Mouse (Mus musculus) ovary, postnatal 14 days (tissue): ENCODE results near the gene Pkdrej.
"Not testable (repeated sequence)": the region's sequence is repeated elsewhere in the genome, so short reads cannot be mapped to it uniquely, and the experiment has no call there.

Source experiments
- DNase-seq: peaks from one replicate; pipeline ENCODE4 v3.0.0; 2022; ENCODE audit warnings: low spot score

Pkdrej gene

GRCm38 (mm10) chr15:85809091-85809490, 12.4 kb downstream of the Pkdrej start:
- no peak for DNase-seq

GRCm38 (mm10) chr15:85808434-85808833, 13.1 kb downstream of the Pkdrej start:
- no peak for DNase-seq

GRCm38 (mm10) chr15:85808031-85808430, 13.5 kb downstream of the Pkdrej start:
- no peak for DNase-seq

- DNase-seq: no peak
Observed at GRCm38 (mm10) chr15:85807404-85807803, 14.1 kb downstream of the Pkdrej start.

GRCm38 (mm10) chr15:85806886-85807285, 14.6 kb downstream of the Pkdrej start:
- no peak for DNase-seq

GRCm38 (mm10) chr15:85802931-85803330, 18.6 kb downstream of the Pkdrej start:
- DNase-seq: no peak

GRCm38 (mm10) chr15:85798676-85799075, 22.9 kb downstream of the Pkdrej start:
- DNase-seq: no peak

GRCm38 (mm10) chr15:85795516-85795915, 26.0 kb downstream of the Pkdrej start:
- no peak for DNase-seq

- no peak for DNase-seq
Observed at GRCm38 (mm10) chr15:85792819-85793218, 28.7 kb downstream of the Pkdrej start.

GRCm38 (mm10) chr15:85791449-85791848, 30.1 kb downstream of the Pkdrej start:
- no peak for DNase-seq

GRCm38 (mm10) chr15:85788633-85789032, 32.9 kb downstream of the Pkdrej start:
- no peak for DNase-seq

GRCm38 (mm10) chr15:85788051-85788450, 33.5 kb downstream of the Pkdrej start:
- no peak for DNase-seq

- DNase-seq: no peak
Observed at GRCm38 (mm10) chr15:85787482-85787881, 34.1 kb downstream of the Pkdrej start.

- DNase-seq: no peak
Observed at GRCm38 (mm10) chr15:85786711-85787110, 34.8 kb downstream of the Pkdrej start.

- no peak for DNase-seq
Observed at GRCm38 (mm10) chr15:85784341-85784740, 37.2 kb downstream of the Pkdrej start.

- no peak for DNase-seq
Observed at GRCm38 (mm10) chr15:85783146-85783545, 38.4 kb downstream of the Pkdrej start.

- DNase-seq: not testable (repeated sequence)
Observed at GRCm38 (mm10) chr15:85778891-85779290, 42.6 kb downstream of the Pkdrej start.

GRCm38 (mm10) chr15:85776771-85777170, 44.8 kb downstream of the Pkdrej start:
- no peak for DNase-seq

- no peak for DNase-seq
Observed at GRCm38 (mm10) chr15:85776241-85776640, 45.3 kb downstream of the Pkdrej start.

GRCm38 (mm10) chr15:85775001-85775400, 46.5 kb downstream of the Pkdrej start:
- no peak for DNase-seq

- no peak for DNase-seq
Observed at GRCm38 (mm10) chr15:85774419-85774818, 47.1 kb downstream of the Pkdrej start.

- no peak for DNase-seq
Observed at GRCm38 (mm10) chr15:85772146-85772740, 49.3 kb downstream of the Pkdrej start.

- DNase-seq: no peak
Observed at GRCm38 (mm10) chr15:85771306-85772121, 50.0 kb downstream of the Pkdrej start.

- DNase-seq: no peak
Observed at GRCm38 (mm10) chr15:85768991-85769390, 52.5 kb downstream of the Pkdrej start.
